Mouse (Mus musculus): ENCODE measurements around the gene 2700049A03Rik. TPM values are rescaled to one million over a fixed set of nuclear protein-coding genes. Genes with fewer than 3 reads are reported as not detected.
A peak's percentile ranks its signal among the peaks of the same experiment; 100 is the strongest.

Gene 2700049A03Rik
- total RNA-seq, 2 experiments from 2014 or later = 10.9 to 20.3 TPM

GRCm38 (mm10) chr12:71169911-71170310 lies 33.3 kb downstream of the 2700049A03Rik start:
- ATAC-seq (replicated peaks; ENCODE audit: poor library complexity) = no peak

GRCm38 (mm10) chr12:71183736-71184135 lies 47.1 kb downstream of the 2700049A03Rik start:
- no peak for ATAC-seq (replicated peaks; ENCODE audit: poor library complexity)

GRCm38 (mm10) chr12:71184396-71184795 lies 47.7 kb downstream of the 2700049A03Rik start:
- ATAC-seq (replicated peaks; ENCODE audit: poor library complexity) = 0 out of 2 replicates have a peak, but pooled peaks have one; percentile 20

- ATAC-seq (replicated peaks; ENCODE audit: poor library complexity) = peak; percentile 78
Measured at GRCm38 (mm10) chr12:71192705-71193104, 56.1 kb downstream of the 2700049A03Rik start.

- no peak for ATAC-seq (replicated peaks; ENCODE audit: poor library complexity)
Measured at GRCm38 (mm10) chr12:71197671-71198070, 61.0 kb downstream of the 2700049A03Rik start.

- no peak for ATAC-seq (replicated peaks; ENCODE audit: poor library complexity)
Measured at GRCm38 (mm10) chr12:71201753-71202152, 65.1 kb downstream of the 2700049A03Rik start.

- no peak for ATAC-seq (replicated peaks; ENCODE audit: poor library complexity)
Measured at GRCm38 (mm10) chr12:71204303-71204702, 67.7 kb downstream of the 2700049A03Rik start.

- no peak for ATAC-seq (replicated peaks; ENCODE audit: poor library complexity)
Measured at GRCm38 (mm10) chr12:71217191-71217590, 80.5 kb downstream of the 2700049A03Rik start.

GRCm38 (mm10) chr12:71217866-71218522 lies 81.3 kb downstream of the 2700049A03Rik start:
- no peak for ATAC-seq (replicated peaks; ENCODE audit: poor library complexity)

- no peak for ATAC-seq (replicated peaks; ENCODE audit: poor library complexity)
Measured at GRCm38 (mm10) chr12:71222761-71223160, 86.1 kb downstream of the 2700049A03Rik start.

- ATAC-seq (replicated peaks; ENCODE audit: poor library complexity) = no peak; the same call in 1 of the 2 replicates
Measured at GRCm38 (mm10) chr12:71227769-71228168, 91.1 kb downstream of the 2700049A03Rik start.

GRCm38 (mm10) chr12:71228925-71229649 lies 92.4 kb downstream of the 2700049A03Rik start:
- no peak for ATAC-seq (replicated peaks; ENCODE audit: poor library complexity)

- ATAC-seq (replicated peaks; ENCODE audit: poor library complexity) = no peak
Measured at GRCm38 (mm10) chr12:71231561-71231960, 94.9 kb downstream of the 2700049A03Rik start.

- no peak for ATAC-seq (replicated peaks; ENCODE audit: poor library complexity)
Measured at GRCm38 (mm10) chr12:71233426-71233825, 96.8 kb downstream of the 2700049A03Rik start.

- ATAC-seq (replicated peaks; ENCODE audit: poor library complexity) = no peak
Measured at GRCm38 (mm10) chr12:71237074-71237473, 100.4 kb downstream of the 2700049A03Rik start.

- ATAC-seq (replicated peaks; ENCODE audit: poor library complexity) = no peak
Measured at GRCm38 (mm10) chr12:71242791-71243190, 106.1 kb downstream of the 2700049A03Rik start.

- no peak for ATAC-seq (replicated peaks; ENCODE audit: poor library complexity)
Measured at GRCm38 (mm10) chr12:71244766-71245390, 108.2 kb downstream of the 2700049A03Rik start.

GRCm38 (mm10) chr12:71247191-71247590 lies 110.5 kb downstream of the 2700049A03Rik start:
- no peak for ATAC-seq (replicated peaks; ENCODE audit: poor library complexity)

- no peak for ATAC-seq (replicated peaks; ENCODE audit: poor library complexity)
Measured at GRCm38 (mm10) chr12:71249348-71249747, 112.7 kb downstream of the 2700049A03Rik start.

GRCm38 (mm10) chr12:71252509-71253167 lies 116.0 kb downstream of the 2700049A03Rik start:
- no peak for ATAC-seq (replicated peaks; ENCODE audit: poor library complexity)

GRCm38 (mm10) chr12:71254779-71255178 lies 118.1 kb downstream of the 2700049A03Rik start:
- ATAC-seq (replicated peaks; ENCODE audit: poor library complexity) = no peak
